Mouse (Mus musculus) forebrain, embryonic 15.5 days (tissue): ENCODE measurements at regions not wholly inside any gene's neighbourhood (a gene's known extent, or its start where the extent isn't known, plus 50 kb on each side); places are given as distances from the start of the nearest gene placed in this dataset.

Source experiments
- ATAC-seq: fragments of 200-750 bp; cut with Nextera tagmentation; replicated peaks from 2 replicates; pipeline ENCODE4 v1.8.0; 2017; ENCODE audit warnings: mild to moderate bottlenecking, moderate TSS enrichment, moderate library complexity
- H3K27ac ChIP-seq: fragments of 300-500 bp; sonication (generic); replicated peaks from 2 replicates; pipeline ENCODE4 v1.5.1; 2015; ENCODE audit warnings: mild to moderate bottlenecking, inconsistent platforms
- H3K27me3 ChIP-seq: fragments of 300-500 bp; sonication (generic); 2 replicates; pipeline ENCODE4 v1.6.1; 2015; ENCODE audit warnings: inconsistent platforms
- H3K36me3 ChIP-seq: fragments of 300-500 bp; sonication (generic); 2 replicates; pipeline ENCODE4 v1.6.1; 2015; ENCODE audit warnings: mild to moderate bottlenecking, inconsistent platforms
- H3K4me1 ChIP-seq: fragments of 300-500 bp; sonication (generic); 2 replicates; pipeline ENCODE4 v1.6.1; 2015; ENCODE audit warnings: inconsistent platforms
- H3K4me2 ChIP-seq: fragments of 300-500 bp; sonication (generic); replicated peaks from 2 replicates; pipeline ENCODE4 v1.6.1; 2015; ENCODE audit warnings: mild to moderate bottlenecking, inconsistent platforms
- H3K4me3 ChIP-seq: fragments of 300-500 bp; sonication (generic); 2 replicates; pipeline ENCODE4 v1.5.1; 2015; ENCODE audit warnings: mild to moderate bottlenecking, inconsistent platforms
- H3K9ac ChIP-seq: fragments of 300-500 bp; sonication (generic); replicated peaks from 2 replicates; pipeline ENCODE4 v1.6.1; 2015; ENCODE audit warnings: mild to moderate bottlenecking, inconsistent platforms
- H3K9me3 ChIP-seq: fragments of 300-500 bp; sonication (generic); 2 replicates; pipeline ENCODE4 v1.6.1; 2016; ENCODE audit warnings: inconsistent platforms
- WGBS: fragments of 180-500 bp; shearing (Covaris S2); methylation state at CpG from one replicate; pipeline ENCODE4 v1.1.7; 2015; ENCODE audit warnings: mixed read lengths; 5-methylcytosine and 5-hydroxymethylcytosine counted together

GRCm38 (mm10) chr6:126245986-126246385 lies 79.3 kb upstream of the Ntf3 start:
- no peaks in the 10 kb centered on the region for H3K27me3 ChIP-seq
- no peak overlapping the region for H3K4me3 ChIP-seq
- H3K4me2 ChIP-seq, result no peak overlapping the region
- H3K9ac ChIP-seq, result no peak overlapping the region
- H3K9me3 ChIP-seq, result no peaks in the 10 kb centered on the region
- WGBS, result 81% methylated on average over 5 of the region's 5 CpGs
- no peaks in the 10 kb centered on the region for H3K4me1 ChIP-seq
- no peaks in the 10 kb centered on the region for H3K36me3 ChIP-seq
- H3K27ac ChIP-seq, result no peak overlapping the region
- no peak for ATAC-seq

- Histone ChIP-seq H3K36me3 (no peaks in the 10 kb centered on the region), H3K9ac (no peak overlapping the region), H3K4me3 (no peak overlapping the region), H3K9me3 (no peaks in the 10 kb centered on the region), H3K27ac (no peak overlapping the region), H3K4me2 (no peak overlapping the region), H3K4me1 (no peaks in the 10 kb centered on the region), H3K27me3 (no peaks in the 10 kb centered on the region)
- 58% methylated on average over 3 of the region's 3 CpGs for WGBS
- no peak for ATAC-seq
Measured at GRCm38 (mm10) chr6:126245431-126245830, 78.7 kb upstream of the Ntf3 start.

GRCm38 (mm10) chr6:126242299-126242698 lies 75.6 kb upstream of the Ntf3 start:
- no peak overlapping the region for H3K4me2 ChIP-seq
- no peak overlapping the region for H3K4me3 ChIP-seq
- no peaks in the 10 kb centered on the region for H3K27me3 ChIP-seq
- ATAC-seq, result no peak
- H3K4me1 ChIP-seq, result no peaks in the 10 kb centered on the region
- H3K27ac ChIP-seq, result no peak overlapping the region
- no peak overlapping the region for H3K9ac ChIP-seq
- WGBS, result 82% methylated on average over 2 of the region's 2 CpGs
- no peaks in the 10 kb centered on the region for H3K36me3 ChIP-seq
- no peaks in the 10 kb centered on the region for H3K9me3 ChIP-seq

GRCm38 (mm10) chr6:126240256-126240655 lies 73.5 kb upstream of the Ntf3 start:
- Histone ChIP-seq H3K27me3 (no peaks in the 10 kb centered on the region), H3K36me3 (no peaks in the 10 kb centered on the region), H3K4me3 (no peak overlapping the region), H3K9ac (no peak overlapping the region), H3K27ac (no peak overlapping the region), H3K4me2 (no peak overlapping the region), H3K9me3 (no peaks in the 10 kb centered on the region), H3K4me1 (no peaks in the 10 kb centered on the region)
- 61% methylated on average over 1 of the region's 1 CpGs for WGBS
- no peak for ATAC-seq
